Comparison of ENCODE assay signal across 10 mouse cellular contexts in the genomic region with DNA sequence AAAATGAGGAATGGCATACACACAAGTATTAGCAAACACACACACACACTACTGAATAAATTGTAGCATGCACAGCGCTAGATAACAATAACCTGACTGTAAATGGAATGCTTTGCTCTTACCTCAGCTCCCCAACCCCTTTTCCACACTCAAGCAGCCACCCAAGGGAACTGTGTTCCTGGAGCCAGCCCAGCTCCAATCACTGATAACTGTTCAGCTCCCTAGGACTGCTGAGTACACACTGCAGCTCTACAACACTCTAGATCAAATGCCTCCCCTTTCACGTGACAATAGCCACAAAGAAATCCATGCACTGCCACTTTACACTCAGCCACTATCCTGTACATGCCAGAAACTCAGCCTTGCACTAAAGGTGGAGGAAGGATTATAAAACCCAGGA. TPM values are rescaled to one million over a fixed set of nuclear protein-coding genes. Genes with fewer than 3 reads are reported as not detected.
DNase-seq lines count a peak whose midpoint lies in the region.
"Had no signal": no experiment of that assay in that cellular context is flagged by ENCODE, and none has a peak within 500 bp of the region (broad histone marks: within the 10 kb centered on the region; RNA-seq: fewer than 3 reads in every experiment).

No protein-coding gene starts in this region.

- intact Hi-C loops in gastrocnemius, postnatal 14 days (cut with DNase I; ENCODE audit: low total_unique reads), result no loop called here

- DNase-seq in gastrocnemius, adult 18-20 months (ENCODE audit: low spot score), result peak; percentile 28
- DNase-seq in gastrocnemius, postnatal 14 days, result no peak
- peak; percentile 32 to 39 for DNase-seq in heart, adult 9 months (ENCODE audit: low spot score in 2 of 2)
- DNase-seq in heart, postnatal 4 days, result peak; percentile 65
- peak; percentile 37 to 72 for DNase-seq in lung, postnatal 4 days
- no peak for DNase-seq in retina, embryonic 14.5 days (ENCODE audit: low spot score)
- no peak for DNase-seq in ovary, adult 18-20 months (ENCODE audit: low spot score)
- no peak for DNase-seq in kidney, adult 11 months
- DNase-seq: kidney, postnatal 10 days; thymus, postnatal 25 days had no signal

RNA-seq across cellular contexts. Expression of a gene that starts 36.8 kb away (rescaled TPM):
- 10 to 100 TPM; 30.9 to 34.1 TPM for total RNA-seq in gastrocnemius, adult 18-20 months (2021)
- 10 to 100 TPM; 24.2 to 26.9 TPM for total RNA-seq in gastrocnemius, postnatal 14 days (2021)
- 10 to 100 TPM; 35.1 to 39.1 TPM for total RNA-seq in heart, postnatal 4 days (2021)

Comparison
In these comparisons a context has a peak if more than half of its experiments do, and no peak if none do; other contexts are left out.
1. DNase-seq: peak in gastrocnemius, adult 18-20 months (single experiment), heart, adult 9 months (2 of 2), heart, postnatal 4 days (single experiment) and lung, postnatal 4 days (2 of 2); none in gastrocnemius, postnatal 14 days (single experiment), retina, embryonic 14.5 days (single experiment), ovary, adult 18-20 months (single experiment) and kidney, adult 11 months (single experiment).